Mouse (Mus musculus): Measurements from ENCODE around the gene Spata2l.
"Not testable (repeated sequence)": the region's sequence is repeated elsewhere in the genome, so short reads cannot be mapped to it uniquely, and the experiment has no call there.

Spata2l gene

DNA sequence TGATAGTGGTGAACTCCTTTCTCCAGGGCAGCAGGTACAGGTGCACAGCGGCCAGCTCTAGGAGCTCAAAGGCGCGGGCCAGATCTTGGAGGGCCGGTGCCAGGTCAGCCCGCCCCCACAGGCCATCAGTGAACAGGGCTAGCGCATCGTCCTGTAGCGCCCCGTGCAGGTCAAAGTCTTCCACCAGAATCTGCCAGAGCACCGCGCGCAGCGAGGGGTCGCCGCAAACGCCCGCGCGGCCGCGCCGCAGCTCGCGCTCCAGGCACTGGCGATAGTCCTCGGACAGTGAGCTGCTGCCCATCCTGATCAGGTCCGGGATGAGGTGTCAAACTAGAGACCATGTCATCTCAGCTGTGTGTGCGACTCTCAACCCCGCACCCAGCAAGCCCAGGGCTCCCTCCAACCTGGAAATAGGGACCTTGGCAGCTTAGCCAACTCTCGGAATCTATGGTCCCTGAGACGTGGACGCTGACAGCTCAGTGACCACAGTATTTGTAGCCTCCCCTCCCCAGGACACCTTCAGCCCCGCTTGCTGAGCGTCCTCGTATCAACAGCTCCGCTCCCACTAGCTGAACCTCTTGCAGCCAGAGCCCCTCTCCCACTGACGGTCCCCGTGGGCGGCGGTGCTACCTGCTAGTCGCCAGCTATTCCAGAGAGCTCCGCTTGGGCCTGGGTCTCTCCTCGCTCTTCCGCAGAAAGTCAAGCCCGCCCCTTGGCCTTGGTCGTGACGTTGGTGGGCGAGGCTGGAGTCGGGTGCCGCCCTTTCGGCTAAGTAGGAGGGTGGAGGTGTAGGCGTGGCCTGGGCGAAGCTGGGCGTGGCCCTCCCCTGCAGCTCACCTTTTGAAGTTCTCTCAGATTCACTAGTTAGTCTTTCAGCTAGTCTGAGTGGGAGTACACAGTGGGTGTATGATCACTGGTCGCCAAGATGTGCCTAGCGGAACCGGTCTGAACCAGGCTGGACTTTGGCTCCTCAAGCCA lies at the start of gene Spata2l:
Gene Spata2l (minus strand): TSS at position 714 of the 978 bp plus-strand sequence.
- Histone ChIP-seq H3K4me3 (replicated peaks; ENCODE audit: low read length) (peak within 1 kb of the TSS; percentile 78), H3K4me1 (replicated peaks; ENCODE audit: low read depth, low read length) (peaks cover 59% of the 10 kb centered on the region), H3K36me3 (ENCODE audit: insufficient read depth, low read length) (peaks cover 11% of the 10 kb centered on the region), H3K27me3 (ENCODE audit: insufficient read depth, low read length) (peaks cover 22% of the 10 kb centered on the region), H3K9me3 (ENCODE audit: low read length) (no peaks in the 10 kb centered on the region)
- TF ChIP-seq NANOG (IDR thresholded peaks at IDR 0.05; ENCODE audit: borderline replicate concordance, low read length) (no peak), POU5F1 (IDR thresholded peaks at IDR 0.05; ENCODE audit: borderline replicate concordance, low read length) (no peak), CTCF (conservative IDR thresholded peaks at IDR 0.05; ENCODE audit: low read length) (no peak)

DNA sequence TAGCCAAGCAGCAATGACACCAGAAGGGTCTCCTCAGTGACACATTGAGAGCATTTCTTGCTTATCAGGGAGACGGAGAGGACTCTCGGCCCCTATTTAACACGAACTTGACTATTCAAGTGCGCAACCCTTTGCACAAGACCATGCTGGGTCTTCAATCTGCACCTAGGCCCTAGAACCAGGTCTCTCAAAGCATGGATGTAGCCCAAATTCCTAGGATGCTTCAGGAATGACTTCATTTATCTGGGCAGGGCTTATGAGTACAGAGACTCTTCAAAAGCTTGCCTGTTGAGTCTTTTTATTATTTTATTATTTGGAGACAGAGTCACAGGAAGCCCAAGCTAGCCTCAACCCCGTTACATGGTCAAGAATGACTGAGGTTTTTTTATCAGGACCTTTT lies 48.5 kb upstream of the Spata2l start:
- no peak for TF ChIP-seq NANOG (IDR thresholded peaks at IDR 0.05; ENCODE audit: borderline replicate concordance, low read length)
- TF ChIP-seq CTCF (conservative IDR thresholded peaks at IDR 0.05; ENCODE audit: low read length): no peak
- TF ChIP-seq POU5F1 (IDR thresholded peaks at IDR 0.05; ENCODE audit: borderline replicate concordance, low read length): no peak
- Histone ChIP-seq H3K36me3 (ENCODE audit: insufficient read depth, low read length) (peaks cover 89% of the 10 kb centered on the region), H3K9me3 (ENCODE audit: low read length) (no peaks in the 10 kb centered on the region), H3K27me3 (ENCODE audit: insufficient read depth, low read length) (no peaks in the 10 kb centered on the region), H3K4me1 (replicated peaks; ENCODE audit: low read depth, low read length) (peaks cover 14% of the 10 kb centered on the region), H3K4me3 (replicated peaks; ENCODE audit: low read length) (no peak overlapping the region)

DNA sequence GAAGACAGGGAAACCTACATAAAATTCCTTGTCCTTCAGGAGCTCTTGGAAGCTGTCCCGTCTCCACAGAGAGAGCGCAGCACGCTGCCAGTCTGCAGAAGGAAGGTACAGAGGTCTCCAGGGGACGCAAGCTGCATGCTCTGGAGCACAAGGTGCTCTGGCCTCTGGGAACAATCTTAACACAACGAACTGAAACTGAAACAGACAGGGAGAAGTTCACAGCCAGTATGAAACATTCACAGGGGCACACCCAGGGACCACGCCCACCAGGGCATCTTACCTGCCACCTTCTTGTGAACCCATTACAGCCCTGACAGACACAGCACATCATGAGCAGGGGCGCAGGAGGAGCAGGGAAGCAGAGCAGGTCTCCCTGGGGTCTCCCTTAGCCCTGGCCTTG lies 48.0 kb upstream of the Spata2l start:
- TF ChIP-seq POU5F1 (IDR thresholded peaks at IDR 0.05; ENCODE audit: borderline replicate concordance, low read length) (no peak), NANOG (IDR thresholded peaks at IDR 0.05; ENCODE audit: borderline replicate concordance, low read length) (no peak), CTCF (conservative IDR thresholded peaks at IDR 0.05; ENCODE audit: low read length) (no peak)
- H3K4me3 ChIP-seq (replicated peaks; ENCODE audit: low read length): no peak overlapping the region
- no peaks in the 10 kb centered on the region for H3K27me3 ChIP-seq (ENCODE audit: insufficient read depth, low read length)
- H3K9me3 ChIP-seq (ENCODE audit: low read length): no peaks in the 10 kb centered on the region
- peaks cover 88% of the 10 kb centered on the region for H3K36me3 ChIP-seq (ENCODE audit: insufficient read depth, low read length)
- H3K4me1 ChIP-seq (replicated peaks; ENCODE audit: low read depth, low read length): peaks cover 14% of the 10 kb centered on the region

DNA sequence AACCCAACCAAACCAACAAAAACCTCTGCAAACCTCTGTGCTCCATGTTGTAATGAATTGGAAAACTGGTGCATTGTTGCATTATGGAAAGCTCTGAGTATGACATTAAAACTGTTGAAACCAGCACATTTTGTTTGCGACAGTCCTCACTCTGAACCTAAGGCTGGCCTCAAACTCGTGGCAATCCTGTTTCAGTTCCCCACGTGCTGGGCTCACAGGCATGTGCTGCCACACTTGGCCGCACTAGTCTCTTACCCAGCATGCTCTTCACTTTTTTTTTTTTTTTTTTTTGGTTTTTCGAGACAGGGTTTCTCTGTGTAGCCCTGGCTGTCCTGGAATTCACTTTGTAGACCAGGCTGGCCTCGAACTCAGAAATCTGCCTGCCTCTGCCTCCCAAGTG lies 47.0 kb upstream of the Spata2l start:
- H3K9me3 ChIP-seq (ENCODE audit: low read length); H3K27me3 ChIP-seq (ENCODE audit: insufficient read depth, low read length); H3K4me3 ChIP-seq (replicated peaks; ENCODE audit: low read length): not testable (repeated sequence)
- H3K36me3 ChIP-seq (ENCODE audit: insufficient read depth, low read length): peaks cover 86% of the 10 kb centered on the region
- peaks cover 14% of the 10 kb centered on the region for H3K4me1 ChIP-seq (replicated peaks; ENCODE audit: low read depth, low read length)

DNA sequence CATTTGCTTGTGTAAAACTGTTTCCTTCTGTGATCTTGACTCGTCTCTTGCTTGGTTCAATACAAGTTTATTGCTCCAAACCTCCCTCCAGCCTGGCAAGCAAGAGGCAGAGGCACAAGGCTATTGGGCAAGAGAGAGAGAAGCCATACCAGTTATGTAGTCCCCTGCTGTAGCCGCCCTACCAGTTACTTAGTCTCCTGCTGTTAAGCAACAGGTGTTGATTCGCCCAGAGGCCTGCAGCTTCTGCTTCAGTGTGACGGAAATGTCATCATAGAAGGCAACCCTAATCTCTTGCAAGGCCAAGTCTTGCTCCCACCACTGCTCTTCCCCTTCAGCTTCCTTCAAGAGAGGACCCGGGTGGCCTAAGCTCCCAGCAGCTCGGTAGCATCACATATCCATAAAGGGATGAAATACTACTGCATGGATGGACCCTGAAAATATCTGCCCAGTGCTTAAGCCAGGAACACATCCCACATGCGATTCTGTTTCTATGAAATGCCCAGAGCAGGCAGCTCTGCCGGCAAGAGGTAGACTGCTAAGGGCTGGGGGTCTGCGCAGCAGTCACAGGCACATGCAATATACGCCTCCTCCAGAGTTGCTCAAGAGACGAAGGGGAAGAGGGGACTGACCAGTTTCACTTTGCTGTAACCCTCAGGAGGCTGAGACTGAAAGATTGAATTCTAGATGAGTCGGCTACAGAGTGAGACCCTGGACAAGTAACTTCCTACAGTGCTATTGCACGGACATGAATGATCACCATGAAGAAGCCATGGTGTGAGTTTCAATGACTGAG lies 44.5 kb upstream of the Spata2l start:
- TF ChIP-seq NANOG (IDR thresholded peaks at IDR 0.05; ENCODE audit: borderline replicate concordance, low read length): no peak
- no peak for TF ChIP-seq CTCF (conservative IDR thresholded peaks at IDR 0.05; ENCODE audit: low read length)
- no peak for TF ChIP-seq POU5F1 (IDR thresholded peaks at IDR 0.05; ENCODE audit: borderline replicate concordance, low read length)
- Histone ChIP-seq H3K4me3 (replicated peaks; ENCODE audit: low read length) (no peak overlapping the region), H3K4me1 (replicated peaks; ENCODE audit: low read depth, low read length) (peaks cover 14% of the 10 kb centered on the region), H3K27me3 (ENCODE audit: insufficient read depth, low read length) (no peaks in the 10 kb centered on the region), H3K36me3 (ENCODE audit: insufficient read depth, low read length) (peaks cover 84% of the 10 kb centered on the region), H3K9me3 (ENCODE audit: low read length) (no peaks in the 10 kb centered on the region)

DNA sequence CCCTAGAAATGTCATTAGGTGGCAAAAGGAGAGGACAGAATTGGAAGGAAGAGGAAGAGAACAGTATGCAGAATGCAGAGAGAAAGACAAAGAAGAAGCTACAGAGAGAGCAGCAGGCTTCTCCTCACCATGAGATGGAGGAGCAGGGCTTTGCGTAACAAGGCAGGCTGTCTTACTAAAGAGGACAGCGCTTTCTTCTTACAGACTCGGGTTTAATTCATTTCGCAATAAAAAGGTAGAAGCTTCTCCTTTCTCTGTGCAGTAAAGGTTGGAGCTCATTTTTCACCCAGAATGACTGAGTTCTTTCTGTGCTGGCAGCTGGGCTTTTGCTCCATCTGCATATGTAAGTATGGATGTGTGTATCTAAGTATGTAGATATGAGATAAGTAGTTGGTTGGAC lies 43.8 kb upstream of the Spata2l start:
- H3K36me3 ChIP-seq (ENCODE audit: insufficient read depth, low read length): peaks cover 84% of the 10 kb centered on the region

DNA sequence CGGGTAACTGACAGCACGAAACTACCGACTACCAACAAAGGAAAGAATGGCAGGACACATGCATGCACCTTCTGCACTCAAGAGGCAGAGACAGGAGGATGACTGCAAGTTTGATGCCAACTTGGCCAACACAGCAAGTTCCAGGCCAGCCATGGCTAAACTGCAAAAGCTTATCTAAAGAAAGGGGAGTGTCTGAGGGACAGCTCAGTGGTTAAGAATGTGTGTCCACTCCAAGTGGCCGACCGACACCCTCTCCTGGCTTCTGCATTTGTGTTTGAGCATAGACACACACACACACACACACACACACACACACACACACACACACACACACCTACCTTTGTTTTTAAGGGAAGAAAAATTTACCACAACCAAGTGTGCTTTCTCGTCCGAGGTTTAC lies 42.4 kb upstream of the Spata2l start:
- H3K9me3 ChIP-seq (ENCODE audit: low read length): no peaks in the 10 kb centered on the region
- H3K4me1 ChIP-seq (replicated peaks; ENCODE audit: low read depth, low read length): peaks cover 12% of the 10 kb centered on the region
- peaks cover 86% of the 10 kb centered on the region for H3K36me3 ChIP-seq (ENCODE audit: insufficient read depth, low read length)
- no peak for TF ChIP-seq NANOG (IDR thresholded peaks at IDR 0.05; ENCODE audit: borderline replicate concordance, low read length)
- no peak for TF ChIP-seq POU5F1 (IDR thresholded peaks at IDR 0.05; ENCODE audit: borderline replicate concordance, low read length)
- TF ChIP-seq CTCF (conservative IDR thresholded peaks at IDR 0.05; ENCODE audit: low read length): no peak
- no peaks in the 10 kb centered on the region for H3K27me3 ChIP-seq (ENCODE audit: insufficient read depth, low read length)
- no peak overlapping the region for H3K4me3 ChIP-seq (replicated peaks; ENCODE audit: low read length)

More for the DNA sequence above, 43.8 kb upstream of the Spata2l start:
- no peaks in the 10 kb centered on the region for H3K9me3 ChIP-seq (ENCODE audit: low read length)
- no peaks in the 10 kb centered on the region for H3K27me3 ChIP-seq (ENCODE audit: insufficient read depth, low read length)
- H3K4me1 ChIP-seq (replicated peaks; ENCODE audit: low read depth, low read length): peaks cover 20% of the 10 kb centered on the region
- no peak overlapping the region for H3K4me3 ChIP-seq (replicated peaks; ENCODE audit: low read length)
- TF ChIP-seq CTCF (conservative IDR thresholded peaks at IDR 0.05; ENCODE audit: low read length) (no peak), POU5F1 (IDR thresholded peaks at IDR 0.05; ENCODE audit: borderline replicate concordance, low read length) (no peak), NANOG (IDR thresholded peaks at IDR 0.05; ENCODE audit: borderline replicate concordance, low read length) (no peak)

DNA sequence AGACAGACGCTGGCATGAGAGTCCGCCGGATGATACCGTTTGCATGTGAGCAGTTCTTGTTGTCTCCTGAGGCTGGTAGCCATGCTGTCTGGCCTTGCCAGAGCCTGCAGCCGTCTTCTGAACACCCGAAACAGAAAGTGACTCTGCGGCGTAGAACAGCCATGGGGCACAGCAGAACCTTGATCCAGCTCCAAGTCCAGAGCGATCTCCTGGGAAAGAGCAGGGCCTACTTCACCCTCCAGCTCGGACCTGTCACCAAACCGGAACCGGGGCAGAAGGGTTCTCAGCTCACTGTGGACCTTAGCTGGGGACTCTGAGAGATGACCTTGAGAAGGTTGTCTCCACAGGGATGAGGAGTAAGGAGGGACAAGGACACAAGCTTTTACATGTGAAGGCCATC lies 39.1 kb upstream of the Spata2l start:
- Histone ChIP-seq H3K27me3 (ENCODE audit: insufficient read depth, low read length) (no peaks in the 10 kb centered on the region), H3K4me1 (replicated peaks; ENCODE audit: low read depth, low read length) (peaks cover 20% of the 10 kb centered on the region), H3K9me3 (ENCODE audit: low read length) (no peaks in the 10 kb centered on the region), H3K4me3 (replicated peaks; ENCODE audit: low read length) (no peak overlapping the region), H3K36me3 (ENCODE audit: insufficient read depth, low read length) (peaks cover 92% of the 10 kb centered on the region)
- TF ChIP-seq NANOG (IDR thresholded peaks at IDR 0.05; ENCODE audit: borderline replicate concordance, low read length) (no peak), CTCF (conservative IDR thresholded peaks at IDR 0.05; ENCODE audit: low read length) (no peak), POU5F1 (IDR thresholded peaks at IDR 0.05; ENCODE audit: borderline replicate concordance, low read length) (no peak)

All from E14TG2a.4 (cell line).